Mouse (Mus musculus): ENCODE results near the gene Krtap4-16.
"Not testable (repeated sequence)": the region's sequence is repeated elsewhere in the genome, so short reads cannot be mapped to it uniquely, and the experiment has no call there.

The Krtap4-16 gene

GRCm38 (mm10) chr11:99851508-99851907 lies at the start of gene Krtap4-16:
Gene Krtap4-16 (minus strand): TSS chr11:99851608.
- DNase-seq: no peak

- DNase-seq: not testable (repeated sequence)
Measured at GRCm38 (mm10) chr11:99878887-99879286, 27.5 kb upstream of the Krtap4-16 start, which contains the start of gene Gm11567. Gene Gm11567 (plus strand): TSS chr11:99879187.

GRCm38 (mm10) chr11:99873089-99873488 lies 21.7 kb upstream of the Krtap4-16 start, which contains the start of gene Krtap9-1:
Gene Krtap9-1 (plus strand): TSS chr11:99873389.
- not testable (repeated sequence) for DNase-seq

- DNase-seq: not testable (repeated sequence)
Measured at GRCm38 (mm10) chr11:99864176-99864575, 12.8 kb upstream of the Krtap4-16 start, which contains the start of gene Gm11559. Gene Gm11559 (plus strand): TSS chr11:99864476.

GRCm38 (mm10) chr11:99858761-99859160 lies 7.4 kb upstream of the Krtap4-16 start:
- DNase-seq: no peak

- no peak for DNase-seq
Measured at GRCm38 (mm10) chr11:99857617-99858016, 6.2 kb upstream of the Krtap4-16 start, which contains the start of gene Gm11568. Gene Gm11568 (plus strand): TSS chr11:99857917.

- DNase-seq: no peak
Measured at GRCm38 (mm10) chr11:99854121-99854520, 2.7 kb upstream of the Krtap4-16 start.

DNA sequence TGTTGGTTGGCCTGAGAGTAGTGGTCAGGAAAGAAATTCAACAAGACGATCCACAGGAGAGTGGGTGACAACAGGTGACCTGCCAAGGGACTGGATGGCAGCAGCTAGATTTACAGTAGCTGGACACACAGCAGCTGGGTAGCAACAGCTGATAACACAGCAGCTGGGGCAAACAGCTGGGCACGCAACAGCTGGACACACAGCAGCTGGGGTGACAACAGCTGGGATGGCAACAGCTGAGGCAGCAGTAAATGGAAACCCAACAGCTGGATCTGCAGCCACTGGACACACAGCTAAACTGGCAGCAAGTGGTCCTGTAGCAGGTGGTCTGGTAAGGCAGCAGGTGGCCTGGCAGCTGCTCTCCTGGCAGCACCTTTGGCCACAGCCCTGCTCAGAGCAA lies 4.7 kb downstream of the Krtap4-16 start:
- DNase-seq: no peak

DNA sequence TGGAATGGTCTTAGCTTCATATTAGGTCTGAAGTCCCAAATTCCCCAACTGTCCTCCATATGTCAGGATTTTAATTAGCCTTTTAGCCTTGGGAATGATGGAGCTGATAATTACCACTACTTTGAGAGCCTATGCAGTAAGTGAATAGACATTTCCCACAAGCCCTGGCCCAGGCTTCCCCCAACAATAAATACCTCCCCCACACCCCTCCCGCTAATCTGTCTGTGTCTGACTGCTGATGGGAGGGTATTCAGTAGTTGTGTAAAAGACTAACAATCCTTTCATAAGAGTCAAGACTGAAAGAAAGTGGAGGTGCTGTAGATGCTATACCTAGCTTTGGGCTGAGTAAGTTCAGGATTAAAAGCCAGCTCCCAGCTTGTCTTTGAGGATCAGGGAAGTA lies 9.2 kb downstream of the Krtap4-16 start:
- no peak for DNase-seq

DNA sequence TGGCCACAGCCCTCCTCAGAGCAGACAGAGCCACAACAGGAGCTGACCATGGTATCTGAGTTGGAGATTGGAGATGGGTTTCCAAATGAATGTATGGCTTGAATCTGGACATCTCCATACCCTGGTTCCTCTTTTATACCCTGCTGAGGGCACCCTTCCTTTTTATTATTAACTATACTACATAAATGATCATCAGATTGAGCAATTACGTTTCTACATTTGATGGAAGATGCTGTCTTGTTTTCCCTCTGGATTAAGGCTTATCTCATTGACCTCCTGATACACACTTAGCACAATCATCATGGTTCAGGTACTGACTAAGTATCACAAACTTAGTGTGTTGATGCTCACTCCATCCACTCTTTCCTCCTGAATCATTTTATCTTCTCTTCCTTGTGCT lies 13.4 kb downstream of the Krtap4-16 start, which contains the start of gene 2300003K06Rik:
TSS of gene 2300003K06Rik (minus strand) at position 101 of the 400 bp plus-strand sequence.
- no peak for DNase-seq

DNA sequence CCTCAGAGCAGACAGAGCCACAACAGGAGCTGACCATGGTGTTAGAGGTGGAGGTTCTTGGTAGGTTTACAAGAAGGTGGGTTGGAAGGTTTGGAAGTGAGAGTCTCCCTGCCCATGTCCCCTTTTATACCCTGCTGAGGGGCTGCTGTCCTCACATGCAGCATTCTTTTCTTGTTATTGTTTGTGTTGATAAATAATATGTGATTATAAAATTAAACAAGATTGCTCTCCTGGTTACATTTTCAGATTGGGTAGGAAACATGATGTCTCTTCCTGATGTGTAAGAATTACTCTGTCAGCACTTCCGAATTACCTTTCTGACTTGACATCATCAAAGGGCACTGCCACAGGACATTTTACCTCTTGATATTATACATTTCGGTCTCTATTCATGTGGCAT lies 35.8 kb downstream of the Krtap4-16 start, which contains the start of gene Gm11564:
TSS of gene Gm11564 (minus strand) at position 101 of the 400 bp plus-strand sequence.
- not testable (repeated sequence) for DNase-seq

GRCm38 (mm10) chr11:99809792-99810191 lies 41.6 kb downstream of the Krtap4-16 start, which contains the start of gene Krtap4-13:
Gene Krtap4-13 (minus strand): TSS chr11:99809892.
- not testable (repeated sequence) for DNase-seq

GRCm38 (mm10) chr11:99804346-99804745 lies 47.1 kb downstream of the Krtap4-16 start, which contains the start of gene Gm11554:
Gene Gm11554 (minus strand): TSS chr11:99804446.
- not testable (repeated sequence) for DNase-seq

Measured in kidney, adult 8-10 months (tissue).